Mouse (Mus musculus): ENCODE data around the gene Lrit3.

Lrit3 gene

GRCm38 (mm10) chr3:129803765-129804164 lies at the start of gene Lrit3:
Gene Lrit3 (minus strand): TSS chr3:129804030.
- DNase-seq = no peak

GRCm38 (mm10) chr3:129846846-129847245 lies 43.0 kb upstream of the Lrit3 start:
- DNase-seq = no peak

- DNase-seq = no peak
Observed at GRCm38 (mm10) chr3:129845868-129846267, 42.0 kb upstream of the Lrit3 start.

DNA sequence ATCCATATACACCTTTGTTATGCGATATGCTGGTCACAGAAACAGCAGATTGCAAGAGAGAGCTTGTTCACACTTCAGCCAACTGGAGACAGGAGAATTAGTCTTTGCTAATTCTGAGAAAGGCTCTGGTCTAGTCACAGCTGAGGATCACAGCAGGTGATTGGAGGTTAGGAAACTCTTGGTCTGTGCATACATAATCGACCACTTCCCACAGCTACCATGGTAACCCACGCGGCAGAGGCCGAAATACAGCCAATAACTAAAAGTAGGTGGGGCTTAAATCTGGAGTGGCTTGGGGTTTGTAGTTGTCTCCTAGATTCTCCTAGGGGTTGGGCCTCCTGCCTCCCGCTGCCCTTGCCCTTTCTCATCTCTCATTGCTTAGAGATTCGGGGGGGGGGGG lies 34.2 kb upstream of the Lrit3 start:
- DNase-seq = no peak

- no peak for DNase-seq
Observed at GRCm38 (mm10) chr3:129836965-129837364, 33.1 kb upstream of the Lrit3 start.

DNA sequence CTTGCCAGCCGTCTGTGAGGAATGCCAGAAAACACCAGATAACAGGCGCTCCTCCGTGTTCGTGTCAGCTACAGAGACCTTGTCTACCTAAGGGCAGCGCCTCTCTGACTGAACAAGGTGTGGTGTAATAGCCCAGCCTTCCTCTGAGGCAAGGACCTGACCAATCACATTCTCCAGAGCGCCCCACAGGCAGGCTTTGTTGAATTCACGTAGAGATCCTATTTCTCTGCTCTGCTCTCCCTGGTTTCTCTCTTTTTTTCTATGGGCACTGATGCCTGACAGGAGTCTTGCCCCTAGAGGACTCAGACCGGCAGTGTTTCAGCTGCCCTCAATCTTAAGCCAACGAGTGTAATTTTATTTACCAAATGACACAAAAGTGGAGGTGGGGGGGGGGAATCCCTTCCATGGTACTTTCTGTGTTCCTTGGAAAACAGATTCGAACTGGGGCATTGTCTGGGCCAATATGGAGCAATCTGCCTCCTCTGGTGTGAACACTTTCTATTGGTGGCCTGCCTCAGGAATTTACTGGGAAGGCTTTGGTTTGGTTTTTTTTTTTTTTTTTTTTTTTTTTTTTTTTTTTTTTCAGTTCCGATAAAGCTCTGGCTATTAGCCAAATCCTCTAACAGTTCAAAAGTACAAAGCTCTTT lies 32.3 kb upstream of the Lrit3 start:
- peak; percentile 73 for DNase-seq

- no peak for DNase-seq
Observed at GRCm38 (mm10) chr3:129835388-129835934, 31.6 kb upstream of the Lrit3 start, which contains the start of gene Cfi. Gene Cfi (plus strand): TSS chr3:129835884.

DNA sequence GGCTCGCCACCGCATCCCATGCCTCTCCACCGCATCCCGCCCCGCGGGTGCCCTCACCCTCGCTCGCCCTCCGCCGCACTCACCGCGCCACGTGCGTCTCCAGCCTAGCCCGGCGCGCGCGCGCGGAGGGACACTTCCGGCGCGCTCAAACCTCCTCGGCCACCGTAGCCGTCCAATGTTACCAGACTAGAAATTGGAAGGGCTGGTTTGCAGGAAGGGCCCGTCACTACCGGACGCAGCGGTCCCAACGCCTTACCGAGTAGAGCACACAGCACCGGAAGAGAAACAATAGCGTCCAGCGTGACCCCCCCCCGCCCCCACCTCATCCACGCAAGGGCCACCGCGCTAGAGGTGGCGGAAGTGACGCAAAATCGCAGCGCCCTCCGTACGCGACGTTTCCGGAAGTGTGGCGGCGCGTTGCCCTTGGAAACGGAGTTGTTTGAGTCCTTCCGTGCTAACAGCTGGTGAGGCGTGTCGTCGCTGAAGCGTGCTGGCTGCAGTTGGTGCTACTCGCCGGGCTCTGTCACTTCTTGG lies 27.3 kb upstream of the Lrit3 start, which contains the start of gene Gar1:
Gene Gar1, minus strand, starts transcription at position 362 of the 534 bp plus-strand sequence.
- peak; percentile 94 for DNase-seq

GRCm38 (mm10) chr3:129830626-129831025 lies 26.8 kb upstream of the Lrit3 start:
- DNase-seq = peak; percentile 15

DNA sequence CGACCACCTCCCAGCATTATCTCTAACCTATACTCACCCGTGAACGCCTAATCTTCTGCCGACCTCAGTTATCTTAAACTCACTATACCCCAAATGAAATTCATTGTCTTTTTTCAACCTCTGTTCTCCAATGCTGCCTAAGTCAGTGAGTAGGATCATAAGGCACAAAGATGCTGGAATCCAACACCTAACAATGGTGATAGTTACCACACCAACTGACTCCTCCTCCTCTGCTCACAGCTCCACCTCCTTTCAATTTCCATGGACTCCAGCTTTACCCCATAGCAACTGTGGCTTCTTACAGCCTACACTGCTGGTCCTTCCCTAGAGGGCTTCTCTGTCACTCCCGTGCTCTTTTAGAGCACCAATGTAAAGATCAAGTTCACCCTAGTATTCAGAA lies 23.9 kb upstream of the Lrit3 start:
- no peak for DNase-seq

GRCm38 (mm10) chr3:129826691-129827090 lies 22.9 kb upstream of the Lrit3 start:
- no peak for DNase-seq

DNA sequence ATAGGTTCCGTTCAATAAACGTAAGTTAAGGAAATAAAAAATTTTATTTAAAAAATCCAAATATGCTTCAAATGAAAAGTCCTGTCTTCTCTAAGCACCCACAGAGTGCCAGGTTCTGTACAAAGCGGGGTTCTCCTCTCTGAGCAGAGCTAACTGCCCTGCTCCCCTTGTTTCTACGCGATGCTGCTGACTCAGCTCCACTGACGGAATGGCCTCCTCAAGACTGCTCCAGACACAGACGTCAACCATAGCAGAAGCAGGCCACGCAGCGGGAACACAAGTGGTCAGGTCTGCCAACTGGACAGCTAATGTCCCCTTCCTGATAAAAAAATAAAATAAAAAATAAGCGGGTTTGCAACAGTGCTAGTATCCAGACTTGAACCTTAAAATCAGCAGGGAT lies 21.1 kb upstream of the Lrit3 start:
- no peak for DNase-seq

- no peak for DNase-seq
Observed at GRCm38 (mm10) chr3:129824146-129824545, 20.3 kb upstream of the Lrit3 start.

DNA sequence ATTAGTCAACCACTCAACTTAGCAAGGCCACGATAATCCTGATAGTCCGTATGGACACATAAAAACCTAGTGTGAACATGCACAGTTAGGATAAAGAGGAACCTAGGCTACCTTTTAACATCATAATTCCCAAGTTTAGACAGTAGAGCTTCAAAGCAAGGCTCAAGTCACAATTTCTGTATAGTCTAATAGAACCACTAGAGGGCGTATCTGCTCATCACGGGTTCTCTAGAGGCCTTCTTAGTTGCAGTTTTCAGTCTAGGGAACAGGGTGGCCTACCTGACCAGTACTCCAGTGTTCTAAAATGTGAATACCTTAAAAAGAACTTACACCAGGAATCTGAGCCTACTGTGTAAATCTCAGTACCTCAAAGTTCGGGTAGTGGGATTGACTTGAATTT lies 19.5 kb upstream of the Lrit3 start:
- DNase-seq = no peak

DNA sequence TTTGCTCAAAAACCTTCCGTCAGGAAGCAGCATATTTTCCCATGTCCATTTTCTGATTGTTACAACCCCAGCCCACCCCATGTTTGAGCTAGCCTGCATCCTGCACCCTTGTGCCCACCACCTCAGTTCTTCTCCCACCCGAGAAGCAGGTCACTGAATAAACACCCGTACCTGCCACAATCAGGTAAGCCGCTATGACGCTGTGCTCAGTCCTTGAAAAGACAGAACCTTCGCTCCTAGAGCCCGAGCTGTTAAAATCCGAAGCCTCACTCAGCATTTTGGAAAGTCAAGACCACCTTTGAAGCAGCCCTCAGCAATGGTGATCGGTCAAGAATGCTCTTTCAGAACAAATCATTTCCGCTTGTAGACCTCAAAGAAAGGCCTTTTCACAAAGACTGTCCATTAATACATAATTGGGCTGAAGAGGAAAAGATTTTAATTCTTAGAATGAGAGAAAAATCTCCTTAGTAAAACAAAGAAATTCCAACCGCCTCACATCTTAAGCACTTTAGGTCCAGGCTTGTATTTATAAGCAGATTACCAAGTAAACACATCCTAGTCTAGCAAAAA lies 18.5 kb upstream of the Lrit3 start, which contains the start of gene Rrh:
Gene Rrh, minus strand, starts transcription at position 382 of the 570 bp plus-strand sequence.
- DNase-seq = no peak

DNA sequence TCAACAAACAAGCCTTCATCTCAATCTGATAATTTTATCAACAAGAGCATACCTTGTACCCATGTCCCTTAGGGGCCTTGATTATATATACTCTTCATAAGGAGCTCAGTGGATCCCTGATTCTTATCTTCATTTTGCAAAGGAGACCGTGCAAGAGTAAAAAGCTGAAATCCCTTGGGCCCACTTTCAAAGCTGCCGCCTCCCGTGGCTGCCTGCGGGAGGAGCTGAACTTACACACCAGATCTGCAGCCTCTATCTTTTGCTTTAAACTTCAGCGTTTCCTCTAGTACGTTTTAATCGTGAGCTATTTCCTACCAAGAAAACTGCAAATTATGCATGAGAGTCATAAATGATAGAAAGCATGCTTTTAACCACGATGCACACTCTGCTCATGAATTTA lies 17.9 kb upstream of the Lrit3 start:
- no peak for DNase-seq

- no peak for DNase-seq
Observed at GRCm38 (mm10) chr3:129820847-129821246, 17.0 kb upstream of the Lrit3 start.

DNA sequence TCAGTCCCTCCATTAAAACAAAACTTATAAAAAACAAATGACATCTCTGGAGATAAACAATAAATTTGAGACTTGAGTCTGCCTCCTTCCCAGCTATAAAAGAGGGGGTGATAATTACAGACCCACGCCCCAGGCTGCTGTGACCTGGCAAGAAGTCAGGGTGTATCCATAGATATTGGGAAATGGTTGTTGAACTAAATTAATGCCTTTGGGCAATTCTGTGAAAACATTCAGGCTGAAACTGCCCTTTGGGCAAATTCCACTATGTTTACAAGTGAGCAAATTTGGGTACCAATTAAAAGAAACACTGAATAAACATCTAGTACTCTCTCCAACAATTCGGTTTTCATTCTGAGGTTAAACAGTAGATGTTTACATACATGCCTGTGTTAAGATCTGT lies 4.8 kb downstream of the Lrit3 start:
- DNase-seq = peak; percentile 41

- no peak for DNase-seq
Observed at GRCm38 (mm10) chr3:129798551-129798950, 5.3 kb downstream of the Lrit3 start.

DNA sequence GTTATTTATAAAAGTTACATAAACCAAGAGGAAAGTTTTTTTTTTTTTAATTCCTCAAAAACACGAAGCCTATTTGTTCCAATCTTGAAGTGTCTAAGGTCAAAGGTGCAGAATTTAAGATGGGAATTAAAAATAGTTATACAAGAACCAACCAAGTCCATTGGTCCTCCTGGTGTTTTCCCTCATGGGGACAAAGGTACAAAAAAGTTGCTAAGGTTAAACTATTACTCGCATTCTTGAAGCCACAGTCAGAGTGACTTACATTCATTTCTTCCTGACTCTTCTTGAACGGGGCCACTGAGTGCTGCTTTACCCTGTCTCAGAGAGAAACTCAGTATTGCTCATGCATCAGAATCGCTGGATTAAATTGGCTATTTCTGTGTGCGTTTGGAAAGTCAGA lies 6.5 kb downstream of the Lrit3 start:
- peak; percentile 28 for DNase-seq

DNA sequence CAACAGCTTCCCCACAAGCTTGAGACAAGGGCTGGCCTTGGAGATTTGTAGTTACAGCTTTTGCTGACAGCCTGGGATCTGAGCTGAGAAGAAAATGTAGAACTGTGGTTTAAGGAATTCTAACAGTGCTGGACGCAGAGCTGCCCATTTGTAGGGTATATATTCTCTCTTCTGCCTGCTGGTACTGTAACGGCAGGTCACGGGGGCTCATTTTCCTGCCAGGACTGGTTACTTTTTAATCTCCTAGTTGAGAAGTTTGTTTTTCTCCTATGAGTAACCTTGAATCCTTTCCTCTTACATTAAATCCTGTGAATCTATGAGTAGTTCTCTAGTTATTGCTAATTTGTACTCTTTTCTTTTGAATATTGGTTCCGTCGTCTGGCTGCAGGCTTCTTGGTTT lies 10.0 kb downstream of the Lrit3 start:
- DNase-seq = peak; percentile 86

DNA sequence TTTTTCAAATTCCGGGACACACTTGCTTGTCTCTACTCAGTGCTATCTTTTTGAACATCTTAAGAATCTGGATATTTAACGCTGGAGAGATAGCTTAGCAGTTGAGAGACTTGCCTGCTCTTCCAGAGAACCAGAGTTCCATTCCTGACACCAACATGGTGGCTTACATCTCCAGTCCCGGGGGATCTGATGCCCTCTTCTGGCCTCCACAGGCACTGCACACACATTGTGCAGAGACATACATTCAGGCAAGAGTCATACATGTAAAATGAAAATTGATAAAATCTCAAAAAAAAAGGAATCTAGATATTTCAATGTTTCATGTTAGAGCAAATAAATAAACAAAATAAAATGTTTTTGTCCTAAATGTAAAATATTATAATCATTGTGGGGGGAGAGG lies 21.1 kb downstream of the Lrit3 start:
- DNase-seq = no peak

DNA sequence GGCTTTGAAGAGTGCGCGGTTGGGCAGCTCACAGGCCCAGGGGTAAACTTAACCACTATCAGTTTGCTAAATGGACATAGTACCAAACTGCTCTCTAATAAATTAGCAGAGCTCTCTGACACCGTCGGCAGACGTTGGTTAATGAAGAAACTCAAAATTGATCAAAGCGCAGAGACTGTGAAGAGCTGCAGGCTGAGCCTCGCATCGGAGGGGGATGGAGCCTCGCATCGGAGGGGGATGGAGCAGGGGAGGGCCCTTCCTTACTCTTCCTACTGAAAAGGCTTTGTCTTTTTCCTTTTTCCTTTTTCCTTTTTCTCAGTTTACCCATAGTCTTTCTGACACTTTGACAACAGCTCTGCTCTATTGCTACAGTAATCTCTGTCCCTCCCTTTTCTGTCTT lies 22.4 kb downstream of the Lrit3 start:
- no peak for DNase-seq

DNA sequence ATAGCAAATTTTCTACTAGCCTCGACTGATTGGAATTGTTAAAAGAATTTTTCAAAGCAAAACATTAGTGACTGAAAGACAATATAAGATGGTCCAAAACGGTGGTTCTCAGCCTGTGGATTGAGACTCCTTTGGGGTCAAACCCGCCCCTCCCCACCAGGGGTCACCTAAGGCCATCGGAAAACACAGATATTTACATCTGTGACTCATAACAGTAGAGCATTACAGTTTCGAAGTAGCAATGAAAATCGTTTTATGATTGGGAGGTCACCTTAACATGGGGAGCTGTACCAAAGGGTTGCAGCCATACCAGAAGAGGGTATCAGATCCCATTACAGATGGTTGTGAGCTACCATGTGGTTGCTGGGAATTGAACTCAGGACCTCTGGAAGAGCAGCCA lies 32.6 kb downstream of the Lrit3 start:
- no peak for DNase-seq

Measured in kidney, adult 11 months (tissue).